Mouse (Mus musculus) cerebellum, adult 2 months (tissue): ENCODE measurements around the gene Ttc3.

Experiments
- CTCF ChIP-seq: fragments of 200-500 bp; IDR thresholded peaks from 2 replicates; pipeline ENCODE4 v1.5.1; 2011; ENCODE audit warnings: low read depth, mild to moderate bottlenecking, control low read depth, low read length, moderate library complexity, borderline replicate concordance; ENCODE audit not compliant: insufficient read depth
- POLR2A ChIP-seq: fragments of 200-500 bp; IDR thresholded peaks from 2 replicates; pipeline ENCODE4 v1.6.1; 2011; ENCODE audit warnings: low read length, control low read depth, borderline replicate concordance; ENCODE audit not compliant: insufficient read depth

DNA sequence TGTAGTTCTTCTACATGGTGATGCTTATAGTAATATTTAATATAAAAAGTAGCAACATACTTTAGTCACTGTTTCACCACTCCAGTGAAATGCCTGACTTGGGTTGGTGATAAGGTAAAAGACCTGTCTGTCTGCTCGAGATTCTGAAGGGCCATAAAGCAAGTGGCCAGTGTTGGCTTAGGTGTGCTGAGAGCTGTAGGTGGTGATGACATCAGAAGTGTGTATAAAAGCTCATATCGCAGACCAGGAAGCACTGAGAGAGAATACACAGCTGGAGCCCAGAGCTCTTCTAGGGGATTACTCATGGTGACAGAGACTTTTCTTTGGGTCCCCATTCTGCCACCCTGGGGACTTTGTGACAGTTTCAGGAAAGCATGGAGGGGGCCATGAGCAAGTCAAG, 41.8 kb downstream of the Ttc3 start:
- no peak for TF ChIP-seq CTCF
- TF ChIP-seq POLR2A = no peak
